Mouse (Mus musculus): ENCODE results near the gene P2rx3. TPM values are rescaled to one million over a fixed set of nuclear protein-coding genes. Genes with fewer than 3 reads are reported as not detected.

The P2rx3 gene
- total RNA-seq, 2 experiments from 2014 or later, result 1.0 to 1.4 TPM

Other genes with a start within 250 kb of the P2rx3 start
- gene Ube2l6, start 238.6 kb downstream of the P2rx3 start, total RNA-seq (2021), result 1 to 10 TPM; 5.3 to 5.7 TPM
- gene Smtnl1, start 214.8 kb downstream of the P2rx3 start, total RNA-seq (2021), result not detected
- 10 to 100 TPM; 55.5 to 60.4 TPM for gene Timm10, start 210.5 kb downstream of the P2rx3 start, total RNA-seq (2021)
- gene Slc43a1, start 198.6 kb downstream of the P2rx3 start, total RNA-seq (2021), result 1 to 10 TPM in 1 of 2 experiments, under 1 TPM in 1; 0.46 to 1.3 TPM
- 10 to 100 TPM; 59.4 to 61.6 TPM for gene Rtn4rl2, start 150.8 kb downstream of the P2rx3 start, total RNA-seq (2021)
- gene Slc43a3, start 100.9 kb downstream of the P2rx3 start, total RNA-seq (2021), result 1 to 10 TPM; 3.4 to 5.6 TPM
- not detected for gene Prg2, start 57.0 kb downstream of the P2rx3 start, total RNA-seq (2021)
- gene Prg3, start 49.2 kb downstream of the P2rx3 start, total RNA-seq (2021), result not detected
- 100 to 1,000 TPM; 146 to 154 TPM for gene Ssrp1, start 228 bp downstream of the P2rx3 start, total RNA-seq (2021)
- 10 to 100 TPM; 80.1 to 91.9 TPM for gene Tnks1bp1, start 10.6 kb upstream of the P2rx3 start, total RNA-seq (2021)
- 10 to 100 TPM; 27.9 to 28.4 TPM for gene Aplnr, start 98.8 kb upstream of the P2rx3 start, total RNA-seq (2021)
- gene Lrrc55, start 159.7 kb upstream of the P2rx3 start, total RNA-seq (2021), result 10 to 100 TPM; 53.3 to 54.1 TPM

All from left cerebral cortex, postnatal 4 days (tissue).